15 mouse cellular contexts compared by ENCODE assay signal in genomic region chr1:177373226-177373825, GRCm38 (mm10).
DNase-seq lines count a peak whose midpoint lies in the region; ATAC-seq and TF ChIP-seq lines count a peak whose summit lies in the region.
"Had no signal": no experiment of that assay in that cellular context is flagged by ENCODE, and none has a peak within 500 bp of the region (broad histone marks: within the 10 kb centered on the region; RNA-seq: fewer than 3 reads in every experiment).

No protein-coding gene starts in this region.

- no peaks in the 10 kb centered on the region for H3K9me3 ChIP-seq in hindbrain, embryonic 12.5 days (replicated peaks)
- H3K9me3 ChIP-seq in hindbrain, embryonic 13.5 days = no peaks in the 10 kb centered on the region
- no peaks in the 10 kb centered on the region for H3K9me3 ChIP-seq in neural tube, embryonic 12.5 days
- no peaks in the 10 kb centered on the region for H3K9me3 ChIP-seq in neural tube, embryonic 15.5 days (replicated peaks)
- no peaks in the 10 kb centered on the region for H3K9me3 ChIP-seq in forebrain, postnatal 0 days (ENCODE audit: low read length)

- H3K9ac ChIP-seq in hindbrain, embryonic 12.5 days = no peak overlapping the region
- H3K9ac ChIP-seq in hindbrain, embryonic 13.5 days = no peak overlapping the region
- H3K9ac ChIP-seq in neural tube, embryonic 12.5 days = no peak overlapping the region
- no peak overlapping the region for H3K9ac ChIP-seq in neural tube, embryonic 15.5 days (replicated peaks)
- H3K9ac ChIP-seq in forebrain, postnatal 0 days = no peak overlapping the region

- no peaks in the 10 kb centered on the region for H3K27me3 ChIP-seq in hindbrain, embryonic 12.5 days
- no peaks in the 10 kb centered on the region for H3K27me3 ChIP-seq in hindbrain, embryonic 13.5 days
- no peaks in the 10 kb centered on the region for H3K27me3 ChIP-seq in neural tube, embryonic 12.5 days (replicated peaks)
- no peaks in the 10 kb centered on the region for H3K27me3 ChIP-seq in neural tube, embryonic 15.5 days (replicated peaks)
- no peaks in the 10 kb centered on the region for H3K27me3 ChIP-seq in forebrain, postnatal 0 days (ENCODE audit: insufficient read depth, low read length)

- 7% methylated on average over 5 of the region's 5 CpGs for WGBS in hindbrain, embryonic 12.5 days
- 4% methylated on average over 5 of the region's 5 CpGs for WGBS in hindbrain, embryonic 13.5 days
- WGBS in neural tube, embryonic 12.5 days = 4% methylated on average over 5 of the region's 5 CpGs
- WGBS in neural tube, embryonic 15.5 days = 7% methylated on average over 5 of the region's 5 CpGs
- WGBS in forebrain, postnatal 0 days = 3% methylated on average over 5 of the region's 5 CpGs

- peak overlapping the region; percentile 35; the same call in 1 of the 2 replicates for H3K27ac ChIP-seq in hindbrain, embryonic 12.5 days
- no peak overlapping the region for H3K27ac ChIP-seq in hindbrain, embryonic 13.5 days
- H3K27ac ChIP-seq in neural tube, embryonic 12.5 days = no peak overlapping the region
- H3K27ac ChIP-seq in neural tube, embryonic 15.5 days (replicated peaks) = no peak overlapping the region
- no peak overlapping the region for H3K27ac ChIP-seq in forebrain, postnatal 0 days (ENCODE audit: low read depth, low read length)

- ATAC-seq in hindbrain, embryonic 12.5 days (ENCODE audit: low FRiP score) = peak; percentile 77
- no peak for ATAC-seq in hindbrain, embryonic 13.5 days (ENCODE audit: low FRiP score)
- ATAC-seq in neural tube, embryonic 12.5 days (ENCODE audit: low FRiP score, low read depth) = 0 out of 2 replicates have a peak, but pooled peaks have one; percentile 61
- no peak for ATAC-seq in neural tube, embryonic 15.5 days (ENCODE audit: low FRiP score)
- ATAC-seq in forebrain, postnatal 0 days = peak; percentile 66
- ATAC-seq: activated CD4-positive, CD25-positive, alpha-beta regulatory T cell, adult 4 months had no signal

- peak; percentile 36 for DNase-seq in forebrain, postnatal 0 days
- DNase-seq in ovary, postnatal 36 days (ENCODE audit: low spot score) = no peak
- no peak for DNase-seq in kidney, adult 11 months
- DNase-seq: adrenal gland, postnatal 36 days; heart, postnatal 4 days; kidney, adult 9 months; right cerebral cortex, postnatal 25 days; thymus, adult 18-20 months had no signal

- H3K36me3 ChIP-seq in hindbrain, embryonic 12.5 days = no peaks in the 10 kb centered on the region
- H3K36me3 ChIP-seq in hindbrain, embryonic 13.5 days = no peaks in the 10 kb centered on the region
- no peaks in the 10 kb centered on the region for H3K36me3 ChIP-seq in neural tube, embryonic 12.5 days
- no peaks in the 10 kb centered on the region for H3K36me3 ChIP-seq in neural tube, embryonic 15.5 days
- no peaks in the 10 kb centered on the region for H3K36me3 ChIP-seq in forebrain, postnatal 0 days (ENCODE audit: insufficient read depth)

- no peak for TF ChIP-seq CTCF in forebrain, postnatal 0 days (IDR thresholded peaks at IDR 0.05; ENCODE audit: low read depth)

- H3K4me2 ChIP-seq in hindbrain, embryonic 12.5 days (replicated peaks) = peak overlapping the region; percentile 11; the same call in 1 of the 2 replicates
- H3K4me2 ChIP-seq in hindbrain, embryonic 13.5 days = no peak overlapping the region
- H3K4me2 ChIP-seq in neural tube, embryonic 12.5 days (replicated peaks) = peak overlapping the region; percentile 22; the same call in 1 of the 2 replicates
- no peak overlapping the region for H3K4me2 ChIP-seq in neural tube, embryonic 15.5 days
- no peak overlapping the region for H3K4me2 ChIP-seq in forebrain, postnatal 0 days (ENCODE audit: low read depth)
- H3K4me2 ChIP-seq: heart, embryonic 11.5 days had no signal

- H3K4me1 ChIP-seq in hindbrain, embryonic 12.5 days = peaks cover 10% of the 10 kb centered on the region
- peaks cover 13% of the 10 kb centered on the region for H3K4me1 ChIP-seq in hindbrain, embryonic 13.5 days (replicated peaks)
- H3K4me1 ChIP-seq in neural tube, embryonic 12.5 days = peaks cover 10% of the 10 kb centered on the region; the same call in 1 of the 2 replicates
- peaks cover 10% of the 10 kb centered on the region; the same call in 1 of the 2 replicates for H3K4me1 ChIP-seq in neural tube, embryonic 15.5 days
- peaks cover 11% of the 10 kb centered on the region; the same call in 1 of the 2 replicates for H3K4me1 ChIP-seq in forebrain, postnatal 0 days (ENCODE audit: insufficient read depth)

- no peak overlapping the region for H3K4me3 ChIP-seq in hindbrain, embryonic 12.5 days
- no peak overlapping the region for H3K4me3 ChIP-seq in hindbrain, embryonic 13.5 days
- no peak overlapping the region for H3K4me3 ChIP-seq in neural tube, embryonic 12.5 days
- H3K4me3 ChIP-seq in neural tube, embryonic 15.5 days (replicated peaks) = no peak overlapping the region
- no peak overlapping the region for H3K4me3 ChIP-seq in forebrain, postnatal 0 days (ENCODE audit: low read depth, low read length)
- H3K4me3 ChIP-seq: erythroblast, embryonic 14.5 days had no signal

Comparison
In these comparisons a context has a peak if more than half of its experiments do, and no peak if none do; other contexts are left out.
1. ATAC-seq: peak in hindbrain, embryonic 12.5 days (single experiment), neural tube, embryonic 12.5 days (single experiment) and forebrain, postnatal 0 days (single experiment); none in hindbrain, embryonic 13.5 days (single experiment) and neural tube, embryonic 15.5 days (single experiment).
2. H3K4me2 ChIP-seq: peak in hindbrain, embryonic 12.5 days (single experiment) and neural tube, embryonic 12.5 days (single experiment); none in hindbrain, embryonic 13.5 days (single experiment), neural tube, embryonic 15.5 days (single experiment) and forebrain, postnatal 0 days (single experiment).